Mouse (Mus musculus): Measurements from ENCODE around the gene Parvb. TPM values are rescaled to one million over a fixed set of nuclear protein-coding genes. Genes with fewer than 3 reads are reported as not detected.

Gene Parvb
- polyA plus RNA-seq, 1 experiment from 2014 or later = 6.0 TPM

- H3K27me3 ChIP-seq (ENCODE audit: insufficient read depth, low read length) = no peaks in the 10 kb centered on the region
- peak; percentile 46 for DNase-seq
- peak overlapping the region; percentile 73 for H3K4me2 ChIP-seq (ENCODE audit: low read depth, low read length)
- H3K4me3 ChIP-seq (ENCODE audit: low read depth, low read length) = peak overlapping the region; percentile 41
- peak; percentile 77 for ATAC-seq
- peak overlapping the region; percentile 52 for H3K27ac ChIP-seq (ENCODE audit: low read depth)
- H3K36me3 ChIP-seq (replicated peaks; ENCODE audit: insufficient read depth, low read length) = no peaks in the 10 kb centered on the region
- H3K4me1 ChIP-seq (ENCODE audit: insufficient read depth) = peaks cover 8% of the 10 kb centered on the region
- H3K9me3 ChIP-seq (ENCODE audit: low read length) = no peaks in the 10 kb centered on the region
- peak overlapping the region; percentile 43 for H3K9ac ChIP-seq (replicated peaks)
- TF ChIP-seq CTCF (IDR thresholded peaks at IDR 0.05; ENCODE audit: low read depth) (no peak), EP300 (IDR thresholded peaks at IDR 0.05; ENCODE audit: low read depth) (no peak)
- 18% methylated on average over 8 of the region's 8 CpGs for WGBS (ENCODE audit: insufficient replicate concordance)
Measured at GRCm38 (mm10) chr15:84324870-84325553, 93.2 kb downstream of the Parvb start.

- peak; percentile 40 for ATAC-seq
- peak overlapping the region; percentile 73 for H3K4me2 ChIP-seq (ENCODE audit: low read depth, low read length)
- WGBS (ENCODE audit: insufficient replicate concordance) = 48% methylated on average over 11 of the region's 12 CpGs
Measured at GRCm38 (mm10) chr15:84325736-84326135, 93.9 kb downstream of the Parvb start.

GRCm38 (mm10) chr15:84328870-84329269 is 97.0 kb downstream of the Parvb start:
- TF ChIP-seq EP300 (IDR thresholded peaks at IDR 0.05; ENCODE audit: low read depth) = no peak
- no peak for TF ChIP-seq CTCF (IDR thresholded peaks at IDR 0.05; ENCODE audit: low read depth)
- Histone ChIP-seq H3K4me2 (ENCODE audit: low read depth, low read length) (no peak overlapping the region), H3K4me1 (ENCODE audit: insufficient read depth) (peaks cover 5% of the 10 kb centered on the region), H3K27ac (ENCODE audit: low read depth) (no peak overlapping the region), H3K27me3 (ENCODE audit: insufficient read depth, low read length) (no peaks in the 10 kb centered on the region), H3K9ac (replicated peaks) (no peak overlapping the region), H3K9me3 (ENCODE audit: low read length) (no peaks in the 10 kb centered on the region), H3K4me3 (ENCODE audit: low read depth, low read length) (no peak overlapping the region), H3K36me3 (replicated peaks; ENCODE audit: insufficient read depth, low read length) (0 out of 2 replicates have a peak, but pooled peaks cover 3% of the 10 kb centered on the region)
- DNase-seq (no peak), ATAC-seq (no peak)
- 73% methylated on average over 10 of the region's 10 CpGs for WGBS (ENCODE audit: insufficient replicate concordance)

More at GRCm38 (mm10) chr15:84325736-84326135, 93.9 kb downstream of the Parvb start:
- Histone ChIP-seq H3K4me1 (ENCODE audit: insufficient read depth) (peaks cover 8% of the 10 kb centered on the region), H3K9me3 (ENCODE audit: low read length) (no peaks in the 10 kb centered on the region), H3K9ac (replicated peaks) (peak overlapping the region; percentile 43), H3K4me3 (ENCODE audit: low read depth, low read length) (peak overlapping the region; percentile 41), H3K27me3 (ENCODE audit: insufficient read depth, low read length) (no peaks in the 10 kb centered on the region), H3K36me3 (replicated peaks; ENCODE audit: insufficient read depth, low read length) (no peaks in the 10 kb centered on the region), H3K27ac (ENCODE audit: low read depth) (peak overlapping the region; percentile 52)
- peak; percentile 50 for DNase-seq
- TF ChIP-seq CTCF (IDR thresholded peaks at IDR 0.05; ENCODE audit: low read depth) (no peak), EP300 (IDR thresholded peaks at IDR 0.05; ENCODE audit: low read depth) (no peak)

GRCm38 (mm10) chr15:84329940-84330339 is 98.1 kb downstream of the Parvb start:
- no peak overlapping the region for H3K4me2 ChIP-seq (ENCODE audit: low read depth, low read length)
- no peak overlapping the region for H3K9ac ChIP-seq (replicated peaks)
- no peak for ATAC-seq
- H3K27ac ChIP-seq (ENCODE audit: low read depth) = no peak overlapping the region
- H3K36me3 ChIP-seq (replicated peaks; ENCODE audit: insufficient read depth, low read length) = 0 out of 2 replicates have a peak, but pooled peaks cover 3% of the 10 kb centered on the region
- H3K4me1 ChIP-seq (ENCODE audit: insufficient read depth) = peaks cover 5% of the 10 kb centered on the region
- H3K4me3 ChIP-seq (ENCODE audit: low read depth, low read length) = no peak overlapping the region
- H3K9me3 ChIP-seq (ENCODE audit: low read length) = no peaks in the 10 kb centered on the region
- no peak for DNase-seq
- WGBS (ENCODE audit: insufficient replicate concordance) = 82% methylated on average over 8 of the region's 8 CpGs
- no peaks in the 10 kb centered on the region for H3K27me3 ChIP-seq (ENCODE audit: insufficient read depth, low read length)
- TF ChIP-seq CTCF (IDR thresholded peaks at IDR 0.05; ENCODE audit: low read depth) = no peak
- no peak for TF ChIP-seq EP300 (IDR thresholded peaks at IDR 0.05; ENCODE audit: low read depth)

- Histone ChIP-seq H3K27ac (ENCODE audit: low read depth) (no peak overlapping the region), H3K9me3 (ENCODE audit: low read length) (no peaks in the 10 kb centered on the region), H3K27me3 (ENCODE audit: insufficient read depth, low read length) (no peaks in the 10 kb centered on the region), H3K4me1 (ENCODE audit: insufficient read depth) (no peaks in the 10 kb centered on the region; the same call in 1 of the 2 replicates), H3K4me3 (ENCODE audit: low read depth, low read length) (no peak overlapping the region), H3K9ac (replicated peaks) (no peak overlapping the region), H3K36me3 (replicated peaks; ENCODE audit: insufficient read depth, low read length) (0 out of 2 replicates have a peak, but pooled peaks cover 3% of the 10 kb centered on the region), H3K4me2 (ENCODE audit: low read depth, low read length) (no peak overlapping the region)
- 78% methylated on average over 4 of the region's 4 CpGs for WGBS (ENCODE audit: insufficient replicate concordance)
- no peak for TF ChIP-seq CTCF (IDR thresholded peaks at IDR 0.05; ENCODE audit: low read depth)
- no peak for TF ChIP-seq EP300 (IDR thresholded peaks at IDR 0.05; ENCODE audit: low read depth)
- DNase-seq = no peak
- no peak for ATAC-seq
Measured at GRCm38 (mm10) chr15:84331066-84331612, 99.3 kb downstream of the Parvb start.

DNA sequence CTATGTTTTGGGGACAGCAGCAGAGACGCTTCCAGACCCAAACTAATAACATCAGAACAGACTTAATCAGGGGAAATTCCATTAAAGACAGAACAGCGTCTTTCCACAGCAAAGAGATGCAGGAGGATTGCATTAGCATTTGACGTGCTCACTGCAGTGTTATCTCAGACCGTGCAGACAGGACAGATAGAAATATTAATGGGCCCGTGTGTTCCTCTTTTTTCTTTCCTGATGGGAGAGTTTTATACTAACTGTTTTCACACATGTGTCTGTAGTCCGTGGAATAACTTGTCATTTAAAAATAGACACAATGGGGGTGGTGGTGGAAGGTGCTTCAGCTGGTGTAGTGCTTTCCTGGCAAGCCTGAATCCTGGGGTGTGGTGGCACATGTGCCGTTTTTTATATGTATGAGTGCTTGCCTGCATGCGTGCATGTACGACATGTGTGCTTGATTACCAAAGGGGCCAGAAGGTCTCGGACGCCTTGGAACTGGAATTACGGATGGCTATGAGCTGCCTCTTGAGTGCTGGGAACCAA is 104.5 kb downstream of the Parvb start:
- no peaks in the 10 kb centered on the region for H3K9me3 ChIP-seq (ENCODE audit: low read length)
- 53% methylated on average over 12 of the region's 12 CpGs for WGBS (ENCODE audit: insufficient replicate concordance)
- no peak for DNase-seq
- ATAC-seq = no peak
- H3K27me3 ChIP-seq (ENCODE audit: insufficient read depth, low read length) = no peaks in the 10 kb centered on the region
- no peak overlapping the region for H3K4me2 ChIP-seq (ENCODE audit: low read depth, low read length)
- no peak overlapping the region for H3K4me3 ChIP-seq (ENCODE audit: low read depth, low read length)
- H3K27ac ChIP-seq (ENCODE audit: low read depth) = no peak overlapping the region
- H3K36me3 ChIP-seq (replicated peaks; ENCODE audit: insufficient read depth, low read length) = 0 out of 2 replicates have a peak, but pooled peaks cover 3% of the 10 kb centered on the region
- TF ChIP-seq EP300 (IDR thresholded peaks at IDR 0.05; ENCODE audit: low read depth) (no peak), CTCF (IDR thresholded peaks at IDR 0.05; ENCODE audit: low read depth) (no peak)
- H3K9ac ChIP-seq (replicated peaks) = no peak overlapping the region
- no peaks in the 10 kb centered on the region for H3K4me1 ChIP-seq (ENCODE audit: insufficient read depth)
